ENCODE assay signal across 9 mouse cellular contexts in the genomic region with DNA sequence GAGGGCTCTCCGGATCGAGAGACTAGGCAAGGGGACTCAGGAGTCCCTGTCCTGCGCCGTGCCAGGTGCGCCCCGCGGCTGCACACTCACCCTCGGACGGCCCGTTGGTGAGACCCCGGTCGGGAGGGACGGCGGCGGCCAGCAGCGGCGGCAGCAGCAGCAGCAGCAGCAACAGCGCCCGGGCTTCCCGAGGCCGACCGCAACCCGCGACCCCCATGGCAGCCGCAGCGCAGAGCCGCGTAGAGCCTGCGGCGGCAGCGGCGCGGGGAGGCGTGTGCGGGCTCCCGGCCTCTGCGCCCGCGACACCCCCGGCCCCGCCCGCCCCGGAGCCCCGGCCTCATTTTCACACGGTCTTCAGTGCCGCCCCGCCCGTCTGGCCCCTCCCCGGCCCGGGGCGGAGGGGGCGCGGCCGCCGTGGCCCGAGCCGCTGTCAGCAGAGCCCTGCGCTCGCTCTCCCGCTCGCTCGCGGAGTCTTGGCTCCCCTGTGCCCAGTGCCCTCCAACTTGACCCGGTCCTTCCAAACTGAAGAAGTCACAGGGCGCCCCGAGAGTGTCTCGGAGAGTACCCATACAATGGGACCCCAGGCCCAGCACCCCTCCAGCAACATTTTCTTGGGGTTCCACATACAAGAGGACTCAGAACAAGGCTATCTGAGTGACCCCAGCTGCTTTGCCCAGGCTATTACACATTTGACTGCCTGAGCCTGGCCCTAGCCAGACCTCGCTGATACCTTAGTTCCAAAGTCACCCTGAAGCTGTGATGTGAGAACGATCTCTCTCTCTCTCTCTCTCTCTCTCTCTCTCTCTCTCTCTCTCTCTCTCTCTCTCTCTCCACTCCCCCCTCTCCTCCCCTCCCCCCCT. TPM values are rescaled to one million over a fixed set of nuclear protein-coding genes. Genes with fewer than 3 reads are reported as not detected.
DNase-seq lines count a peak whose midpoint lies in the region; ATAC-seq and TF ChIP-seq lines count a peak whose summit lies in the region.
"Had no signal": no experiment of that assay in that cellular context is flagged by ENCODE, and none has a peak within 500 bp of the region (broad histone marks: within the 10 kb centered on the region; RNA-seq: fewer than 3 reads in every experiment).

TSS of gene Scube2 (minus strand) at position 310 of the 860 bp plus-strand sequence.

- no peaks in the 10 kb centered on the region for H3K79me2 ChIP-seq in myocyte (ENCODE audit: control insufficient read depth, insufficient read depth)

- no peak for DNase-seq in layer of hippocampus, adult 2 months (ENCODE audit: low spot score in 2 of 2)
- DNase-seq in layer of hippocampus, postnatal 36 days, result no peak
- peak; percentile 72 for DNase-seq in embryo, embryonic 11 days
- peak; percentile 49 to 56 for DNase-seq in heart, postnatal 14 days
- no peak for DNase-seq in frontal cortex, adult 2 months (ENCODE audit: extremely low spot score in 1 of 2, low spot score in 1 of 2)
- no peak for DNase-seq in right cerebral cortex, postnatal 10 days (ENCODE audit: low spot score in 2 of 2)

- intact Hi-C loops in heart, postnatal 14 days (cut with DNase I), result loop anchor here (5.0 kb wide), 1 partner anchor 43 kb away; no protein-coding TSS in a partner anchor

- under 1% methylated on average over 66 of the region's 69 CpGs for WGBS in limb, embryonic 15.5 days

- TF ChIP-seq POLR2A in myocyte (IDR thresholded peaks at IDR 0.05; ENCODE audit: insufficient read length, low read depth), result no peak

- peak within 1 kb of the TSS; percentile 57 for H3K4me3 ChIP-seq in layer of hippocampus, adult 2 months
- H3K4me3 ChIP-seq in limb, embryonic 15.5 days, result peak within 1 kb of the TSS; percentile 58
- H3K4me3 ChIP-seq in myocyte, result no peak within 1 kb of the TSS

- peaks cover 44% of the 10 kb centered on the region for H3K27me3 ChIP-seq in limb, embryonic 15.5 days
- peaks cover 21% of the 10 kb centered on the region for H3K27me3 ChIP-seq in myocyte (ENCODE audit: control insufficient read depth, insufficient read depth, insufficient read length)

- peak within 1 kb of the TSS; percentile 49 for H3K9ac ChIP-seq in limb, embryonic 15.5 days

- no peaks in the 10 kb centered on the region for H3K9me3 ChIP-seq in limb, embryonic 15.5 days

- H3K36me3 ChIP-seq in limb, embryonic 15.5 days, result no peaks in the 10 kb centered on the region
- no peaks in the 10 kb centered on the region for H3K36me3 ChIP-seq in myocyte (ENCODE audit: control insufficient read depth, insufficient read depth)

- peak; percentile 71 for ATAC-seq in limb, embryonic 15.5 days (ENCODE audit: insufficient number of reproducible peaks, low FRiP score, low TSS enrichment, low read depth)

- peak within 1 kb of the TSS; percentile 97 for H3K4me2 ChIP-seq in limb, embryonic 15.5 days
- peak within 1 kb of the TSS; percentile 48 for H3K4me2 ChIP-seq in myocyte (ENCODE audit: low read depth)

- no peak for TF ChIP-seq CTCF in layer of hippocampus, adult 2 months (conservative IDR thresholded peaks at IDR 0.05)

- no peak within 1 kb of the TSS for H3K27ac ChIP-seq in layer of hippocampus, adult 2 months
- H3K27ac ChIP-seq in limb, embryonic 15.5 days, result no peak within 1 kb of the TSS
- H3K27ac ChIP-seq: macrophage had no signal

- peak within 1 kb of the TSS; percentile 27 for H3ac ChIP-seq in myocyte (ENCODE audit: control insufficient read depth, insufficient read length)

- peaks cover 18% of the 10 kb centered on the region for H3K4me1 ChIP-seq in limb, embryonic 15.5 days

TF ChIP-seq in myocyte, 11 proteins besides CTCF, POLR2A, EP300 and RAD21:
- TF ChIP-seq CEBPB (IDR thresholded peaks at IDR 0.05; ENCODE audit: insufficient read depth, poor library complexity, severe bottlenecking) (no peak), E2F4 (IDR thresholded peaks at IDR 0.05; ENCODE audit: insufficient read depth) (no peak), MYOD1 (IDR thresholded peaks at IDR 0.05; ENCODE audit: control insufficient read depth in 1 of 3, insufficient read length in 2 of 3, low read depth in 2 of 3) (no peak), POLR2AphosphoS2 (IDR thresholded peaks at IDR 0.05; ENCODE audit: insufficient read length, low read depth) (no peak), SRF (IDR thresholded peaks at IDR 0.05; ENCODE audit: control insufficient read depth, insufficient read length, low read depth) (no peak), TCF12 (IDR thresholded peaks at IDR 0.05; ENCODE audit: insufficient read depth, poor library complexity, severe bottlenecking) (no peak), TCF3 (IDR thresholded peaks at IDR 0.05; ENCODE audit: insufficient read length, low read depth) (no peak), USF1 (IDR thresholded peaks at IDR 0.05; ENCODE audit: low read depth) (no peak), REST (IDR thresholded peaks at IDR 0.05; ENCODE audit: insufficient read depth, insufficient read length) (no peak), MYOG (IDR thresholded peaks at IDR 0.05; ENCODE audit: control insufficient read depth in 1 of 3, insufficient read depth in 1 of 3, insufficient read length in 2 of 3, low read depth in 2 of 3) (no peak), MAX (IDR thresholded peaks at IDR 0.05; ENCODE audit: low read depth) (no peak)

RNA-seq across cellular contexts. Expression of gene Scube2, which starts in this region (rescaled TPM):
- 1 to 10 TPM; 2.1 TPM for total RNA-seq in layer of hippocampus, adult 2 months (2021)
- 1 to 10 TPM; 1.9 to 2.0 TPM for total RNA-seq in layer of hippocampus, postnatal 36 days (2021)
- 10 to 100 TPM; 15.4 to 15.6 TPM for total RNA-seq in heart, postnatal 14 days (2021)
- polyA plus RNA-seq in limb, embryonic 15.5 days (2015; fragmentation: Nextera tagmentation; extraction: Ambion mirVana), result 11.6 and 12.2 TPM in 2 replicates
- not detected for polyA plus RNA-seq in myocyte (2012; fragmentation: generic; extraction: Trizol)
- 2.4 TPM in 2 replicates for polyA plus RNA-seq in frontal cortex, adult 2 months (2012; rRNA removed)
- polyA plus RNA-seq: macrophage had no signal

Comparison
In these comparisons a context has a peak if more than half of its experiments do, and no peak if none do; other contexts are left out.
1. RNA of gene Scube2 (total RNA-seq): 15.4 to 15.6 TPM in heart, postnatal 14 days; 2.1 TPM in layer of hippocampus, adult 2 months and 1.9 to 2.0 TPM in layer of hippocampus, postnatal 36 days; every median in the first group is over 4 times any median in the second.
2. DNase-seq: peak in embryo, embryonic 11 days (single experiment) and heart, postnatal 14 days (2 of 2); none in layer of hippocampus, adult 2 months (0 of 2), layer of hippocampus, postnatal 36 days (0 of 2), frontal cortex, adult 2 months (0 of 2) and right cerebral cortex, postnatal 10 days (0 of 2).